Mouse (Mus musculus): ENCODE measurements around the gene Capza1. TPM values are rescaled to one million over a fixed set of nuclear protein-coding genes. Genes with fewer than 3 reads are reported as not detected.
A peak's percentile ranks its signal among the peaks of the same experiment; 100 is the strongest.
"Not testable (repeated sequence)": the region's sequence is repeated elsewhere in the genome, so short reads cannot be mapped to it uniquely, and the experiment has no call there.

Capza1 gene
- 154 and 187 TPM in 2 replicates for polyA plus RNA-seq (2014; fragmentation: Nextera tagmentation; extraction: Ambion mirVana)

DNA sequence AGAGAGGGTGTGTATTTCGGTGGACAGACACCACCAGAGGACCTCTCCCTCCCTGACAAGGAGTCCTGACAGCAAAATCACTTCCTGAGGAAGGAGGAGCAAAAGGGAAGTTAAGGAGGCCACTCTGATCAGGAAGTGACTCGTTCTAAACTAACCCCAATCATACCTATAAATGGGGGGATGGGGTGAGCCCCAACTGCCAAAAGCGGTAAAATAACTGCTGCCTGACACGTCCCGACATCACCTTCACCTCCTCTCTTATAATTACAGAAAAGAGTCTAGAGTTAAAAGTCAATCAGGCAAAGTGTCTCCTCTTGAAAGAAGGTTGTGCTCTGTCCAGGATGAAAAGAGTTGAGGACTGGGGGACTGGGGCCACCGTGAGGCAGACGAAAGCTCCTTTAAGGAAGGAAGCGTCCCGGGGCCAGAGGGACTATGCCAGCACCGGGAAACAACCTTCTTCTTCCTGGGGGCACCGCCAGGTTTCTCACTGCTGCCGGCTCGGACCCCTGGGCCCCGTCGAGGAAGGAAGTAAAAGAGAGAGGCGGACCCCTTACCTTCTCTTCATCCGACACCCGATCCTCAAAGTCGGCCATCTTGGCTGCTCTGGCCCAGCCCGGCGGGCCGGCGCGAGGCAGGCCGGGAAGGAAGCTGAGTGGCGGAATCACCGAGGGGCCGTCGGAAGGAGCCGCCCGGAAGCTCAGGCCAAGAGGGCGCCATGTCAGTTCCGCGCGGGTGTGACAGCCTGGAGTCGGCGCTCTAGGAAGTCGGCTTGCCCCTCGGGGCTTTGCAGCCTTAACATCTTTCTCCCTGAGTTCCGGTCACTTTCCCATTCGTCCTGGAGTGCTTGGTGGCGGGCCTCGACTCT lies at the start of gene Capza1, which contains the start of gene St7l:
Capza1 (minus strand) TSS at position 720 of the 865 bp plus-strand sequence.
St7l (plus strand) TSS at position 220 of the 865 bp plus-strand sequence.
- H3K4me2 ChIP-seq (ENCODE audit: low read depth, low read length): peak within 1 kb of the TSS; percentile 68
- peak within 1 kb of the TSS; percentile 76 for H3K4me3 ChIP-seq (ENCODE audit: low read depth, low read length)
- no peaks in the 10 kb centered on the region for H3K27me3 ChIP-seq (ENCODE audit: control insufficient read depth, insufficient read depth, low read length)
- peaks cover 23% of the 10 kb centered on the region for H3K4me1 ChIP-seq (ENCODE audit: control insufficient read depth, insufficient read depth, low read length)
- H3K9me3 ChIP-seq (ENCODE audit: control insufficient read depth, low read length): no peaks in the 10 kb centered on the region
- H3K27ac ChIP-seq (ENCODE audit: low read depth, low read length): peak within 1 kb of the TSS; percentile 94
- under 1% methylated on average over 43 of the region's 43 CpGs for WGBS
- no peaks in the 10 kb centered on the region; the same call in 1 of the 2 replicates for H3K36me3 ChIP-seq (ENCODE audit: control insufficient read depth, insufficient read depth, low read length)
- ATAC-seq (ENCODE audit: low read depth): peak; percentile 98
- peak within 1 kb of the TSS; percentile 88 for H3K9ac ChIP-seq (replicated peaks; ENCODE audit: low read depth, low read length)

DNA sequence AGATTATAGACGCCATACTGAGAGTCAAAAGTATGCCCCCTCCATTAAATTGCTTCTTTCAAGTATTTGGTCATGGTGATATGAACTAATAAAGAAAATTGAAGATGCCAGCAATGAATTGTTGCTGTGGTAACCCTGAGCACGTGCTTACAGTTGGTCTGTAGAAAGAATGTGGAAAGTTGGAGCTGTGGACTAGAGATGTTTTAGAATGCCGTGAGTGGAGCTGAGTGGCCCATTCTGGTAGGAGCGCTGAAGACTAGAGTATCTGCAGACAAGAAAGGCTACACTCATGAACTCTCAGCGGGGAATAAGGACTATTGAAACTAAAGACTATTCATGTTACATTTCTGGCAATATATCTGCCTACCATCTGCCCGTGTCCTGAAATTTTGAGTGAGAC lies 44.9 kb upstream of the Capza1 start:
- Histone ChIP-seq H3K27me3 (ENCODE audit: control insufficient read depth, insufficient read depth, low read length) (no peaks in the 10 kb centered on the region), H3K9me3 (ENCODE audit: control insufficient read depth, low read length) (no peaks in the 10 kb centered on the region), H3K4me2 (ENCODE audit: low read depth, low read length) (no peak overlapping the region), H3K36me3 (ENCODE audit: control insufficient read depth, insufficient read depth, low read length) (peaks cover 10% of the 10 kb centered on the region; the same call in 1 of the 2 replicates), H3K4me3 (ENCODE audit: low read depth, low read length) (no peak overlapping the region), H3K4me1 (ENCODE audit: control insufficient read depth, insufficient read depth, low read length) (no peaks in the 10 kb centered on the region), H3K27ac (ENCODE audit: low read depth, low read length) (no peak overlapping the region), H3K9ac (replicated peaks; ENCODE audit: low read depth, low read length) (no peak overlapping the region)
- 83% methylated on average over 6 of the region's 6 CpGs for WGBS
- ATAC-seq (ENCODE audit: low read depth): no peak

DNA sequence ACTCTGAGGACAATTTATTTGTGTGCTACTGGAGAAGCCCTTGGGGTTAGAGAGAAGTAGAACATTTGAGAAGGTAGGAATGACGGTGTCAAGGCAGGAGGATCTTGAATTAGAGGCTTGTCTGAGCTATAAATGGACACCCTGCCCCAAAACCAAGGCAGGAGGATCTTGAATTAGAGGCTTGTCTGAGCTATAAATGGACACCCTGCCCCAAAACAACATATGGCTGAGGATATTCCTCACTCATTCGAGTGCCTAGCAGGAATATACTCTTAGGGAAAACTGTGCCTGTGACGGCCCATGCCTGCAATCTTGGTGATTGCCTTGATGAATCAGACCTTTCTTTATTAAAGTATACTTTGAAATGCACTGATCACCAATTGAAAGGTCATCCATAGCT lies 41.7 kb upstream of the Capza1 start:
- no peaks in the 10 kb centered on the region for H3K4me1 ChIP-seq (ENCODE audit: control insufficient read depth, insufficient read depth, low read length)
- H3K36me3 ChIP-seq (ENCODE audit: control insufficient read depth, insufficient read depth, low read length): peaks cover 16% of the 10 kb centered on the region; the same call in 1 of the 2 replicates
- no peaks in the 10 kb centered on the region for H3K27me3 ChIP-seq (ENCODE audit: control insufficient read depth, insufficient read depth, low read length)
- no peak for ATAC-seq (ENCODE audit: low read depth)
- H3K9me3 ChIP-seq (ENCODE audit: control insufficient read depth, low read length): no peaks in the 10 kb centered on the region
- no peak overlapping the region for H3K9ac ChIP-seq (replicated peaks; ENCODE audit: low read depth, low read length)
- WGBS: 84% methylated on average over 3 of the region's 3 CpGs
- H3K4me2 ChIP-seq (ENCODE audit: low read depth, low read length): no peak overlapping the region
- no peak overlapping the region for H3K27ac ChIP-seq (ENCODE audit: low read depth, low read length)
- H3K4me3 ChIP-seq (ENCODE audit: low read depth, low read length): no peak overlapping the region

DNA sequence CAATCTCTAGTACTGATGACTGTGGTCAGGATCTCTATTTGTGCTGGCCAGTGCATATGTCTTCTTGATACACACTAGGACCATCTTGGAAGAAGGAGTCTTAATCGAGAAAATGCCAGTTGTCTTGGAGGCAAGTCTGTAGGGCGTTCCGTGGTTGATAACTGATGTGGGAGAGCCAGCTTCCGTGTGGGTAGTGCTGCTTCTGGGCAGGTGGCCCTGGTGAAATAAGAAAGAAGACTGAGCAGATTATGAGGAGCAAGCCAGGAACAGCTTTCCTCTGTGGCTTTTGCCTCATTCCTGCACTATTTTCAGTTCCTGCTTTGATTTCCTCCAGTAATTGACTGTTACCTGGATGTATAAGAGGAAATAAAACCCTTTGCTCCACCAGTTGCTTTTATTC lies 41.1 kb upstream of the Capza1 start:
- WGBS: 96% methylated on average over 4 of the region's 4 CpGs
- no peaks in the 10 kb centered on the region for H3K27me3 ChIP-seq (ENCODE audit: control insufficient read depth, insufficient read depth, low read length)
- no peak for ATAC-seq (ENCODE audit: low read depth)
- H3K27ac ChIP-seq (ENCODE audit: low read depth, low read length): no peak overlapping the region
- no peak overlapping the region for H3K4me3 ChIP-seq (ENCODE audit: low read depth, low read length)
- H3K4me2 ChIP-seq (ENCODE audit: low read depth, low read length): no peak overlapping the region
- H3K4me1 ChIP-seq (ENCODE audit: control insufficient read depth, insufficient read depth, low read length): no peaks in the 10 kb centered on the region
- H3K36me3 ChIP-seq (ENCODE audit: control insufficient read depth, insufficient read depth, low read length): peaks cover 17% of the 10 kb centered on the region; the same call in 1 of the 2 replicates
- H3K9me3 ChIP-seq (ENCODE audit: control insufficient read depth, low read length): no peaks in the 10 kb centered on the region
- H3K9ac ChIP-seq (replicated peaks; ENCODE audit: low read depth, low read length): no peak overlapping the region

DNA sequence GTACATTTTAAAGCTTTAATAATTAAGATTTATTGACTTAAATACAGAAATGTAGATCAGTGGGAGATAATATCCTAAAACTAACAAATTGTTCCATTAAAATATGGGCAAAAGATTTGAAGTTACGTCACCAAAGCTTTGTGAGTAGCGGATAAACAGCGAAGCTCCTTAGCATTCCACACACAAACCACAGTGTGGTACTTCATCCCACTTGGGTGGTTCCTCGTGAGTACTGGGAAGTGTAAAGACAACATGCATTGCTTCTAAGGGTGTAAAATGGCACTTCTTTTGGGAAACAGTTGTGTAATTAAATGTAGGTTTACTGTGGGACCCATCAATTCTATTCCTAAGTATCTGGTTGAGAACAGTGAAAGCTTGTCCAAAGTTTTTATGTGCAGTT lies 36.8 kb upstream of the Capza1 start:
- ATAC-seq (ENCODE audit: low read depth): no peak
- Histone ChIP-seq H3K9ac (replicated peaks; ENCODE audit: low read depth, low read length) (no peak overlapping the region), H3K4me2 (ENCODE audit: low read depth, low read length) (no peak overlapping the region), H3K27me3 (ENCODE audit: control insufficient read depth, insufficient read depth, low read length) (no peaks in the 10 kb centered on the region), H3K36me3 (ENCODE audit: control insufficient read depth, insufficient read depth, low read length) (peaks cover 32% of the 10 kb centered on the region), H3K27ac (ENCODE audit: low read depth, low read length) (no peak overlapping the region), H3K4me1 (ENCODE audit: control insufficient read depth, insufficient read depth, low read length) (no peaks in the 10 kb centered on the region), H3K4me3 (ENCODE audit: low read depth, low read length) (no peak overlapping the region), H3K9me3 (ENCODE audit: control insufficient read depth, low read length) (no peaks in the 10 kb centered on the region)
- 93% methylated on average over 4 of the region's 4 CpGs for WGBS

DNA sequence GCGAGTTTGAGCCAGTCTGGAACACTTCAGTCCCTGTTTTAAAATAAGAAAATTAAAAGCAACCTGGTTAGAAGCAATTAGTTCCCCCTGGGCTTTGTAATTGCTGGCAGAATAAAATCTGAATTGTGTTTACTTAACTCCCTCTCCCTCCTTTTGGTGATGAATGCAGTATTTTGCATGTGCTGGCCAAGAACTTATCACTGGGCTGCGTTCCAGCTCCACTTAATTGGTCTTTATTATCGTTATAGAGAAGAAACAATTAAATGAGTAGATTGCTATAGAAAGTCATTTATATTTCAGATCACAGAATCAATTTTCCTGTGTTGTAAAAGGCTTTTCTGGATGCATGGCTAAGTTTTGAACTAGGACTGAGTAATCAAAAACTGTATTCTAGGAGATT lies 31.8 kb upstream of the Capza1 start:
- no peak overlapping the region for H3K4me2 ChIP-seq (ENCODE audit: low read depth, low read length)
- WGBS: 65% methylated on average over 3 of the region's 3 CpGs
- no peak overlapping the region for H3K9ac ChIP-seq (replicated peaks; ENCODE audit: low read depth, low read length)
- H3K4me1 ChIP-seq (ENCODE audit: control insufficient read depth, insufficient read depth, low read length): no peaks in the 10 kb centered on the region
- H3K4me3 ChIP-seq (ENCODE audit: low read depth, low read length): no peak overlapping the region
- H3K36me3 ChIP-seq (ENCODE audit: control insufficient read depth, insufficient read depth, low read length): peaks cover 44% of the 10 kb centered on the region
- no peak overlapping the region for H3K27ac ChIP-seq (ENCODE audit: low read depth, low read length)
- no peak for ATAC-seq (ENCODE audit: low read depth)
- H3K9me3 ChIP-seq (ENCODE audit: control insufficient read depth, low read length): no peaks in the 10 kb centered on the region
- H3K27me3 ChIP-seq (ENCODE audit: control insufficient read depth, insufficient read depth, low read length): no peaks in the 10 kb centered on the region

DNA sequence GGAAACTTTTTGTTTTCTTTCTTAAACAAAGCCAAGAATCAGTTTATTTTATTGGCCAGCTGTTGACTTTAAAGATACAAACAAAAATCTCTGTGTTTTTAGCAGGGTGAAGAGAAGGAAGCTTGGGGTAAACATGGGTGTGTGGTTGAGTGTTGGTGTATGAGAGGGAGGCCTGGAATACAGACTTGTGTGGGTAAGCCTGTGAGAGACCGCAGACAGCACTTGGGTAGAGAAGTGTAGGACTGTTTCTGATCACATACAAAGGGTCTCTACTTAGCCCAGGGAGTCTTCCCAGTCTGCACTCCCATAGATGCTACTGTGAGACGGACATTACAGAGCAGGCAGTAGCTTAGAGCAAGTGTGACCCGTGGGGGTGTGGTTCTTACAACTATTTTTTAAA lies 24.3 kb upstream of the Capza1 start:
- no peaks in the 10 kb centered on the region for H3K27me3 ChIP-seq (ENCODE audit: control insufficient read depth, insufficient read depth, low read length)
- peaks cover 29% of the 10 kb centered on the region for H3K36me3 ChIP-seq (ENCODE audit: control insufficient read depth, insufficient read depth, low read length)
- no peak overlapping the region for H3K9ac ChIP-seq (replicated peaks; ENCODE audit: low read depth, low read length)
- 89% methylated on average over 3 of the region's 3 CpGs for WGBS
- no peaks in the 10 kb centered on the region for H3K4me1 ChIP-seq (ENCODE audit: control insufficient read depth, insufficient read depth, low read length)
- H3K9me3 ChIP-seq (ENCODE audit: control insufficient read depth, low read length): no peaks in the 10 kb centered on the region
- no peak overlapping the region for H3K27ac ChIP-seq (ENCODE audit: low read depth, low read length)
- ATAC-seq (ENCODE audit: low read depth): no peak
- H3K4me2 ChIP-seq (ENCODE audit: low read depth, low read length): no peak overlapping the region
- H3K4me3 ChIP-seq (ENCODE audit: low read depth, low read length): no peak overlapping the region

DNA sequence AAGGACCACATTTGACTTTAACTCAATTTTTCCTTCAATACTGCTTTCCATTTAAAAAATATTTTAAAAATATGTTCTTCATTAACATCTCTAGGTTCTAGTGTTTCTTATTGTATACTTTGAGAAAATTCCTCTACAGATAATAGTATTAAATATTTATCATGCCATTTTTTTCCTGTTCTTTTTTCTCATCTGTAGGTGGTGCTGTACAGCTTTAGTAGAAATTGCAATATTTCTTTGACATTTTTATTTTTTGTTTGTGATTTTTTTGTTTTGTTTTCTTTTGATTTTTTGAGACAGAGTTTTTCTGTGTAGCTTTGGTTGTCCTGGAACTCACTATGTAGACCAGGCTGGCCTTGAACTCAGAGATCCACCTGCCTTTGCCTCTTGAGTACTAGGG lies 5.3 kb upstream of the Capza1 start:
- Histone ChIP-seq H3K36me3 (ENCODE audit: control insufficient read depth, insufficient read depth, low read length) (peaks cover 32% of the 10 kb centered on the region), H3K9me3 (ENCODE audit: control insufficient read depth, low read length) (no peaks in the 10 kb centered on the region)

DNA sequence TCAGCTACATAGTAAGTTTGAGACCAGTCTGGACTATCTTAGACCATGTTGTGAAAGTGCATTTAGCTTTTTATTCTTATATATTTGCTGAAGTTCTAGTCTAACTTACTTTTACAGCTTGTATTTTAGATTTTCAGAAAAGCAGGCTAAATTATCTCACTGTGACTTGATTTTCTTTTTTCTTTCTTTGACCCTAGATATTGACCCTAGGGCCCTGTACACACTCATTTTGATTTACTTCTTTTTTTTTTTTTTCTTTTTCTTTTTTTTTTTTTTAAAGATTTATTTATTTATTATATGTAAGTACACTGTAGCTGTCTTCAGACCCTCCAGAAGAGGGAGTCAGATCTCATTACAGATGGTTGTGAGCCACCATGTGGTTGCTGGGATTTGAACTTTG lies 2.4 kb upstream of the Capza1 start:
- H3K9me3 ChIP-seq (ENCODE audit: control insufficient read depth, low read length); H3K27me3 ChIP-seq (ENCODE audit: control insufficient read depth, insufficient read depth, low read length); H3K9ac ChIP-seq (replicated peaks; ENCODE audit: low read depth, low read length); ATAC-seq (ENCODE audit: low read depth); H3K27ac ChIP-seq (ENCODE audit: low read depth, low read length); H3K4me2 ChIP-seq (ENCODE audit: low read depth, low read length); H3K4me3 ChIP-seq (ENCODE audit: low read depth, low read length): not testable (repeated sequence)
- peaks cover 11% of the 10 kb centered on the region for H3K36me3 ChIP-seq (ENCODE audit: control insufficient read depth, insufficient read depth, low read length)
- peaks cover 18% of the 10 kb centered on the region for H3K4me1 ChIP-seq (ENCODE audit: control insufficient read depth, insufficient read depth, low read length)

More for the DNA sequence above, 5.3 kb upstream of the Capza1 start:
- no peaks in the 10 kb centered on the region for H3K27me3 ChIP-seq (ENCODE audit: control insufficient read depth, insufficient read depth, low read length)
- no peak overlapping the region for H3K9ac ChIP-seq (replicated peaks; ENCODE audit: low read depth, low read length)
- H3K4me3 ChIP-seq (ENCODE audit: low read depth, low read length): no peak overlapping the region
- H3K27ac ChIP-seq (ENCODE audit: low read depth, low read length): no peak overlapping the region
- no peak overlapping the region for H3K4me2 ChIP-seq (ENCODE audit: low read depth, low read length)
- H3K4me1 ChIP-seq (ENCODE audit: control insufficient read depth, insufficient read depth, low read length): peaks cover 9% of the 10 kb centered on the region; the same call in 1 of the 2 replicates
- no peak for ATAC-seq (ENCODE audit: low read depth)
